Mouse (Mus musculus) embryonic fibroblast, embryonic 13.5 days (primary cell): ENCODE measurements around the gene E2f4.

Experiments
- CTCF ChIP-seq: IDR thresholded peaks from 2 replicates; pipeline ENCODE4 v1.5.1; 2011; ENCODE audit warnings: mild to moderate bottlenecking, control low read depth, low read length, moderate library complexity, borderline replicate concordance; ENCODE audit not compliant: insufficient read depth
- POLR2A ChIP-seq: IDR thresholded peaks from 2 replicates; pipeline ENCODE4 v1.6.1; 2011; ENCODE audit warnings: low read depth, mild to moderate bottlenecking, control low read depth, low read length, moderate library complexity

DNA sequence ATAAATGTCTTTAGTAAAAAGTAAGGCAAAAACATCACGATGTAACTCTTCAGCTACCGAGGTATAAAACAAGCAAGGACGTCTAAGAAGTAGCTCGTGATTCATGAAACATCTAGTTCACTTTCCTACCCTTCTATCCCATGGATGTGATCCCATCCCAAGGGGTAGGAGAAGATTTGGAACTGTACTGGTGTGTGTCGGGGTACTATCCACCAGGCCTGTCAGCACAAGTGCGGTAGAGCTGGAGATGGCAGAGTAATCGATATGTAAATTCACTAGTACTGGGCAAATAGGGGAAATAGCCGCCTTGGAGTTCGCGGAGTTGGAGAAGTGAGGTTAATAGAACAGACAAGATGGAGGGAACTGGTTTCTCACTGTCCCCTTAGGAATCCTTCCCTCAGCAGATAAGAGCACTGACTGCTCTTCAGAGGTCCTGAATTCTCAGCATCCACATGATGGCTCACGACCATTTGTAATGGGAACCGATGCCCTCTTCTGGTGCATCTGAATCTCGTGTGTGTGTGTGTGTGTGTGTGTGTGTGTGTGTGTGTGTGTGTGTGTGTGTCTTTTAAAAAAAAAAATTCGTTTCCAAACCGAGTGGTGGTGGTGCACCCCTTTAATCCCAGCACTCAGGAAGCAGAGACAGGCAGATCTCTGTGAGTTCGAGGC lies 34.1 kb upstream of the E2f4 start:
- TF ChIP-seq POLR2A (no peak), CTCF (peak; percentile 6; the same call in 1 of the 2 replicates)
